Mouse (Mus musculus) urinary bladder, postnatal 14 days (tissue): Measurements from ENCODE around the gene Sh3pxd2a.

ENCODE experiments used
- DNase-seq: peaks from one replicate; pipeline ENCODE4 v3.0.0; 2021; ENCODE audit warnings: low spot score

The Sh3pxd2a gene

GRCm38 (mm10) chr19:47314076-47314941 lies 149.9 kb downstream of the Sh3pxd2a start:
- peak; percentile 81 for DNase-seq

- DNase-seq = peak; percentile 48
These were observed 150.7 kb downstream of the Sh3pxd2a start for GRCm38 (mm10) chr19:47313387-47314075.

GRCm38 (mm10) chr19:47311162-47311561 lies 153.0 kb downstream of the Sh3pxd2a start:
- no peak for DNase-seq

- no peak for DNase-seq
These were observed 154.4 kb downstream of the Sh3pxd2a start for GRCm38 (mm10) chr19:47309824-47310223.

- DNase-seq = no peak
These were observed 157.3 kb downstream of the Sh3pxd2a start for GRCm38 (mm10) chr19:47306917-47307315.

- no peak for DNase-seq
These were observed 157.9 kb downstream of the Sh3pxd2a start for GRCm38 (mm10) chr19:47306128-47306916.

GRCm38 (mm10) chr19:47305401-47305800 lies 158.8 kb downstream of the Sh3pxd2a start:
- DNase-seq = no peak

- DNase-seq = no peak
These were observed 159.9 kb downstream of the Sh3pxd2a start for GRCm38 (mm10) chr19:47304170-47304745.

GRCm38 (mm10) chr19:47303128-47303527 lies 161.1 kb downstream of the Sh3pxd2a start:
- DNase-seq = peak; percentile 83

GRCm38 (mm10) chr19:47302191-47302852 lies 161.9 kb downstream of the Sh3pxd2a start:
- no peak for DNase-seq

GRCm38 (mm10) chr19:47301303-47302190 lies 162.7 kb downstream of the Sh3pxd2a start:
- no peak for DNase-seq

- DNase-seq = no peak
These were observed 166.1 kb downstream of the Sh3pxd2a start for GRCm38 (mm10) chr19:47298100-47298499.

- peak; percentile 55 for DNase-seq
These were observed 171.7 kb downstream of the Sh3pxd2a start for GRCm38 (mm10) chr19:47292451-47292951.

GRCm38 (mm10) chr19:47291307-47292080 lies 172.7 kb downstream of the Sh3pxd2a start:
- DNase-seq = no peak

GRCm38 (mm10) chr19:47286886-47287450 lies 177.2 kb downstream of the Sh3pxd2a start:
- DNase-seq = no peak

GRCm38 (mm10) chr19:47285581-47285980 lies 178.6 kb downstream of the Sh3pxd2a start:
- no peak for DNase-seq

GRCm38 (mm10) chr19:47282688-47283215 lies 181.4 kb downstream of the Sh3pxd2a start:
- DNase-seq = no peak

GRCm38 (mm10) chr19:47282050-47282454 lies 182.1 kb downstream of the Sh3pxd2a start:
- DNase-seq = peak; percentile 45

GRCm38 (mm10) chr19:47280894-47281293 lies 183.3 kb downstream of the Sh3pxd2a start:
- peak; percentile 43 for DNase-seq
